Mouse (Mus musculus) gastrocnemius, adult 18-20 months (tissue): ENCODE measurements around the gene Mrps12. TPM values are rescaled to one million over a fixed set of nuclear protein-coding genes. Genes with fewer than 3 reads are reported as not detected.

Source experiments
- DNase-seq: peaks from one replicate; pipeline ENCODE4 v3.0.0; 2021; ENCODE audit warnings: low spot score
- total RNA-seq, 2 experiments: library from RNA; stranded (reverse); gene quantifications; 2 replicates each; pipeline ENCODE4 v1.2.3; 2021

Gene Mrps12
- total RNA-seq, 2 experiments from 2014 or later = 43.8 to 44.0 TPM

DNA sequence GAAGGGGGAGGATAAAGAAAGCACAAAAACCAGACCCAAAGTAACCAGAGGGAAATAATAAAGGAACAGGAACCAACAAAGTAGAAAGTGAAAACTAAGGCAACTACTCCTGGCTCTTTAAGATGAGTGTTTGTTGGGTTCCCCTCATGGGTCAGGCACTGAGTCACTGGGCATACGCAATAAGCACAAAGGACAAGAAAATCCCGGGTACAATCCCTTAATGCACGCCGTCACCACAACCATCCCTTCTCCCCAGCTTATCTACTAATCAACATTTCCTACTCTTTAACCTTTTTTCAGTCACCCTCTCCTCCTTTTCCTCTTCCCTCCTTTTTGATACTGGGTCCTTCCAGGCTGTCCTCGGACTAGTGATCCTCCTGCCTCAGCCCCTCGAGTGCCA, 23.6 kb upstream of the Mrps12 start:
- DNase-seq = no peak

DNA sequence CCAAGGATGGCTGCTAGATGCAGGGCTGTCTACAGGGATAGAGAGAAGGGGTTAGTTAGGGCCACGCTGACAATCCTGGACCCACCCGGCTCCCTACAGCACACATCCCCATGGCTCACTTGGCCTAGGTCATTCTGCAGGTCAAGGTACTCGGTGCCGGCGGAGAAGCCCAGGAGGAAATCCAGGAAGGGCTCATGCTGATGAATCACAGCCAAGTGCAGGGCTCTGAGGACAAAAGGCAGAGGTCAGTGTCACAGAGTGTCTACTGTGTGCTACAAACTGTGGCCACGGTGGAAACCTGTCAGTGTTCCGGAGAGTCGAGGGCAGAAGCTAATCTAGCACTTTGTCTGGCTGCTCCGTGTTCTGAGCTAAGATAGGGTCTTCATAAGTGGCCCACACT, 20.3 kb upstream of the Mrps12 start:
- no peak for DNase-seq

DNA sequence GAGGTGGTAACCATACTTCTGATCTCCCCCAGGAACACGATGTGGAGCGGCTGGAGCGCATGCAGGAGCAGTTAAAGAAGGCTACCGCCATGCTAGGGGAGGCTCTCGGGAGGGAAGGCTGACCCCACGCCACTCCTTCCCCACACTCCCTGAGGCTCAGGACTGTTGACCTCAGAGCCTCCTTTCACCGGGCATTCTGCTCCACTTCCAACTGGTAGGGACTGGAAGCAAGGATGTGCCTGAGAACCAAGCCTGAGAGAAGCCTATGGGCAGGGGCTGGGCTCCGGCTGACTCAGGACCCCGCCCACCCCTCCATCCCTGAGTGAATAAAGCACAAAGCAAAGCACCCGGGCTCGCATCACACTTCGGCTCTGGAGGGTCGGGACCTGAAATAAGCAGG, 17.0 kb upstream of the Mrps12 start:
- no peak for DNase-seq

DNA sequence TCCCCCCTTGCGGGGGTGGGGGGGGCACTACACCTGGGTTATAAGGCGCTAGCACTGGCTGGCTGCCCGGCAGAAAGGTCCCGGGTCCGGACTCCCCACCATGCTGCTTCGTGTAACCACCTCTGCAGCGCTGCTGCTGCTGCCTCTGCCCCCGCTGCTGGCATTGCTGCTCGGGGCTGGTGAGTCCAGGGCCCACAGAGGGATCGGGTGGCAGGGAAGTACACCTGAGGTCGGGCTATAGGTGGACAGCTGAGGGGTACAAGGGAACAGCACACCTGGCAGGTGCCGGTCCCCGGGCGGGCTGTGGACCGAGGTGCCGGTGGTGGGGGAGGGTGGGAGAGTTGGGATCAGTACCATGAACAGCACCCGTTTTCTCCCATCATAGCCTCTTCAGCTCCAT, 14.5 kb upstream of the Mrps12 start, which contains the start of gene Ccer2:
TSS of gene Ccer2 (plus strand) at position 96 of the 400 bp plus-strand sequence.
- DNase-seq = no peak

DNA sequence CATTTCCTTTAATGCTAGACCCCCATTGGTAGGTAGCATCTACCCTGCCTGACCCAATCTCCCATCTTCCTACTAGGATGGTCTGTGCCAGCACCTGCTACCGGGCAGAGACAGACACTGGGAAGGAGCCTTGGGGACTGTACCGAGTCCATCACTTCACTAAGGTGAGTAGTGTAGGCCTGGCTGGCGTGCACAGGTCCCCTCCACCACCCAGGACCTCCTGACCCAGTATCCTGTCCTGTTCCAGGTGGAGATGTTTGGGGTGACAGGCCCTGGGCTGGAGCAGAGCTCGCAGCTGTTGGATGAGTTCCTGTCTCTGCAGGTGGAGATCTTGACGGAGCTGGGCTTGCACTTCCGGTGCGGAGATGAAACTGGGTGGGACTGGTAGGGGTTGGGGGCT, 8.3 kb upstream of the Mrps12 start:
- no peak for DNase-seq

DNA sequence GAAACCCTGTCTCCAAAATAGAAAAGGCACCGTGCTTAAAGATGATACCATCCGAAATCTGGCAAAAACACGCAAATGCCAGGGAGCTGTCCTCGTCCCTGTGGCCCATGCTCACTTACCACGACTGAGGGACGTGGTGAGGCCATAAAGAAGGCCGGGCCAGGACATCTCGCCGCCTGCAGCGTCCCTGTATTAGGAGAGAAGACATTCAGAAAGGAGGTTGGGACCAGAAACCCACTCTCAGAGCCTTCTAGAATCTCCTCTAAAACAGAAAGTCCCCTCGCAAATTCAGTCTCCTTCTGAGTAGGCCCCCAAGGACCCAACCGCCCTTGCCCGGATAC, 282 bp downstream of the Mrps12 start:
- DNase-seq = no peak

DNA sequence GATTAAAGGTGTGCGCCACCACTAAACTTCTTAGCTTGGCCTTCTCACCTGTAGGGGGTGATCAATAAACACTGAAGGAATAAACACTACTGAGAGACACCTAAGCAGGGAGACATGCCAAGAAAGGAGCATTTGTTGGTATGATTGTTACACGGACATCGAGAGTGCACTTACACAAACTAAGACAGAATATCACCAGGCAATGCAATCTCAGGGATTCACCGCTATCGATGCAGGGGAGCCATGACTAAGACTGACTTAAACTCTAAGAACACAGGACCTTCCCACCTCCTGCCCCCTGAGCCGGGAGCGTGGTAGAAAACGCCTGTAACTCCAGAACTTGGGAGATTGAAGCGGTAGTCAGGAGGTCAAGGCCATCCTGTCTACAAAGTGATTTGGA, 671 bp downstream of the Mrps12 start:
- DNase-seq = no peak

DNA sequence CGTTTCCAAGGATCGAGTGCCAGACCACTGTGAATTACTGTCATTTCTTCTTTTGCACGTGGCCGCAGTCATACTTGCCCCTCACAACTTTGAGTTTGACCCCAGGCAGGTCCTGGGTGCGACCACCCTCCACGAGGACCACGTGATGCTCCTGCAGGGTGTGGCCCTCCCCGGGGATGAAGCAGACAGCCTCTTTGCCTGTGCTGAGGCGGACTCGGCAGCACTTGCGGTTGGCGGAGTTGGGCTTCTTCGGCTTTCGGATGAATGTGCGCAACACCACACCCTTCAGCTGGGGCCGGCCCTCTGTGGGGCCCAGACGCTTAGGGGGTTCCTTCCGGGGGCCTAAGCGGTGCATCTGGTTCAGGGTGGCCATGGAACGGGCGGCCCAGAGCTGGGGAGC, 1.8 kb downstream of the Mrps12 start:
- DNase-seq = no peak

DNA sequence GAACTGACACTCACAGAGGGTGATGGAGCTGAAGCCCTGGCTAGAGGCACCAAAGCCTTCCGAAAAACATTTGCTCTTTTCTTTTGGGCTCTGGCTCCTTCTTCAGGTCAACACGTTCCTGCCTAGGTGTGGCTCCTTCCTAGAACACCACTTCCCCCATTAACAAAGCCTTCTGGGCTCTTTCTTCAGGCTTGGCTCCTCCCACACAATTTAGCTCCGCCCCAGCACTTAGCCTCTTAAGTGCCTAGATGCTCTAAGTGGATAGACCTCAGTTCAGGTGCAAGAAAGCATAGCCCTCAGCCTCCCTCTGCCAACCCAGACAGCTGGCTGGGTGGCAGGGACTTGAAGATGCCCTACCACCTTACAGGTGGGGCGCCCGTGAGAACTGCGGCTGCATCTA, 5.9 kb downstream of the Mrps12 start:
- no peak for DNase-seq

DNA sequence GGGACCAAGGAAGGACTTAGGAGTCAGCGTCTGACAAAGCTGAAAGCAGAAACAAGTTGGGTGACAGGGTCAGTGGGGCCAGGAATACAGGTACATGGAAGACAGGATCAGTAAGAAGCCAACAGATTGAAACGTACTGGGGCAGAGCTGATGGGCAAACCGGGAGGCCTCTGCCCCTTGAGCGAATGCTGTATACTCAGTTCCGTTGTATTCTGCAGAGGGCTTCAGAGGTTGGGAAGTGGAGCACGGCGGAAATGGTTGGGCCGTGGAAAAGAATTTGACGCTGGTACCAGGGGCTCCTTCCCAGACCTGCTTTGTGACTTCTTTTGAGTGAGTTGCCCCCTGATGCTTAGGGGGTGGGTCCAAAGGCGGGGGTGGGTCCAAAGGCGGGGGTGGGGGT, 8.4 kb downstream of the Mrps12 start:
- no peak for DNase-seq

DNA sequence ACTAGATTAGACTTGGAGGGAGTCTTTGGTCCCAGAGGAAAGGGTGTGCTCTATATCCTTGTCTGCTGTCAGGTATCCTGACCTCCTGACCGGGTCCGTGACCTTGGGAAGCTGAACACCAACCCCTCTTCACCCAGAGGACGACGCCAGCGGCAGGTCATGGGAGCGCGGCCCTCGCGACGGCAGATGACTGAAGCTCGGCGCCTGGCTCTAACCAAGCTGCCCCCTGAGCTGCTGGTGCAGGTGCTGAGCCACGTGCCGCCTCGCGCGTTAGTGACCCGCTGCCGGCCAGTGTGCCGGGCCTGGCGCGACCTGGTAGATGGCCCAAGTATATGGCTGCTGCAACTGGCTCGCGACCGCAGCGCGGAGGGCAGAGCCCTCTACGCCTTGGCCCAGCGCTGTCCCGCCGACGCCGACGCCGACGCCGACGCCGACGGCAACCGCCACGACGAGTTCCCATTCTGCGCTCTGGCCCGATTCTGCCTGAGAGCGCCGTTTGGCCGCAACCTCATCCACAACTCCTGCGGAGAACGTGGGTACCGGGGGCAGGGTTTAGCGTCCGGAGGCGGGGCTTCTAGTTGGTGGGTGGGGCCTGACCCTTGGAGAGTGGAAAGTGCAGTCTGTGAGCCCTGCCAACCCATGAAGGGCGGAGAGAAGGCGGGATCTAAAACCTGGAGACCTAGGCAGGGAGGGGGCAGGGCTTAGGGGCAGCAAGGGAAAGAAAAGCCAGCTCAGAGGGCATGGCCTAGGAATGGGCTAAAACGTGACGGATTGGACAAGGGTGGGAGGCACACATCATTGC, 9.1 kb downstream of the Mrps12 start:
- DNase-seq = peak; percentile 35

DNA sequence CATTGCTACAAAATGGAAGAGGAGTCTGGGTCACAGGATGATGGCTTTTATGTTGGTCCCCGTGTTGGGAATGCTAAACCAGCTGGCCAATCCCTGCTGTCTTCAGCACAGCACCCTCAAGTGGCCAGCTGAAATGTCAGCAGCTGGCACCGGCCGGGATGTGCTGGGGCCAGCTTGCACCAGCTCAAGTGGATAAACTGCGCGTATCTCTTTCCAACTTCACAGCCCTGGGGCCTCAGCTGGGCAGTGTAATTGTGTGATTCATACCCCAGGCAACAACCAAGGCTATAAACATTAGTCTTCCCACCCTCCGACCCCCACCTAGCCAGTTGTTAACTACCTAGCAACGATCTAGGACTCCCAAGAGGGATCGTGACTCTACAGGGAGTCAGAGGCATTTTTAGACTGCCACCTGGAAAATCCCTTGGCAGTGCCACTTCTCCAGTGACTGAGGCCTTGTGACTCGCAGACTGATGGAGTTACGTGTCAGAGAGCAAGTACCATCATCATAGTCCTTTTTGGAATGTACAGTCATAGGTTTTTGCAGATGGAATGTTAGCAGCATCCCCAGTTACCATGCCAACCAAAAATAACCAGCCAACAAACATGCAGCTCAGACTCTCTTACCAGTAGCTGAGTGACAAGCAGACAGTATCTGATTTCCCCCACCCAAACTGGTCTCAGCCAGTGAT, 13.8 kb downstream of the Mrps12 start:
- DNase-seq = peak; percentile 21

DNA sequence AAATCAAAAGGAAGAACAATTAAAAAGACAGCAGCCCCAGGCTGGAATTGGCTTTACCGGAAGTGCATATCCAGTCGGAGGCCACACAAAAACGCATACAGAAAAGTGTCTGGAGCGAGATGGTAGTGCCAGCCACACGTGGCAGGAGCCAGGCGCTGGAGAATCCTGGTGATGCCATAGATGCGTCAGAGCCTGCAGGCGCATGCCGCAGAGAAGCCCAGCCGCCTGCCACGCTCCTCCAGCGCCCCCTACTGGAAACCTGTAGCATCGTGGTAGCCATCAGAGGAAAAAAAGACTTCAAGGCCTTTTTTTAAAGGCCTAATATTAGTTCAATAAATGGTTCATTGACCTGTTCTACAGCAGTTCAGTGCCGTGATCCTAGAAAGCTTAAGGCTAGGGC, 15.0 kb downstream of the Mrps12 start:
- DNase-seq = peak; percentile 74

DNA sequence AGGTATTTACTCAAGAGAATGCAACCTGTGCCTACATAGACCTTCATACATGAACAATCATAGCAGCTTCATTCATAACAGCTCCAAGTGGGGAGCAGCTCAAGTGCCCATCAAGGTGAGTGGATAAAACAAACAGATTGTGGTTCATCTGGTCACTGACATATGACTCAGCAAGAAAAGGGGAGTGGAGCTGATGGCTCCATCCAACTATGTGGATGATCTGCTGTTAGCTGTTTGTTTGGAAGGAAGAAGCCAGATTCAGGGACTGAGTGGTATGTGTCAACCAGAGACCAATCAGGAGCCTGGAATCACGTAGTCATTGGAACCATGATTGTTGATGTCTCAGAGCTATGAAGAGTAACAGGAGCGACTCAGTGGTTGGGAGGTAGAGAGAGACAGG, 17.0 kb downstream of the Mrps12 start:
- DNase-seq = no peak

DNA sequence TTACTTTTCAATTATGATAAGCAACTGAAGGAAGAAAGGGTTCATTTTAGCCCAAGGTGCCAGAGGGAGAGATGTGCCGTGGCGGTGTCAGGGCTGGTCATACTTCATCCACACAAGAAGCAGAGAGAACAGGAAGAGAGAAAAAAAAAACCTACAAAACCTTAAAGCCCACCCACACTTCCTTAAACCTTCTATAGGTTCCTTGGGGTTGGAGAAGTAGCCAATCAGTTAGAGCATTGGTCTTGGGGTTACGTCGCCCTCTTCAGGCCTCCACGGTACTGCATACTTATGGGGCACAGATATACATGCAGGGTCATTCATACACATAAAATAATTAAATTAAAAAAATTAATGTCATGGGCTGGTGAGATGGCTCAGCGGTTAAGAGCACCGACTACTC, 19.5 kb downstream of the Mrps12 start:
- no peak for DNase-seq

DNA sequence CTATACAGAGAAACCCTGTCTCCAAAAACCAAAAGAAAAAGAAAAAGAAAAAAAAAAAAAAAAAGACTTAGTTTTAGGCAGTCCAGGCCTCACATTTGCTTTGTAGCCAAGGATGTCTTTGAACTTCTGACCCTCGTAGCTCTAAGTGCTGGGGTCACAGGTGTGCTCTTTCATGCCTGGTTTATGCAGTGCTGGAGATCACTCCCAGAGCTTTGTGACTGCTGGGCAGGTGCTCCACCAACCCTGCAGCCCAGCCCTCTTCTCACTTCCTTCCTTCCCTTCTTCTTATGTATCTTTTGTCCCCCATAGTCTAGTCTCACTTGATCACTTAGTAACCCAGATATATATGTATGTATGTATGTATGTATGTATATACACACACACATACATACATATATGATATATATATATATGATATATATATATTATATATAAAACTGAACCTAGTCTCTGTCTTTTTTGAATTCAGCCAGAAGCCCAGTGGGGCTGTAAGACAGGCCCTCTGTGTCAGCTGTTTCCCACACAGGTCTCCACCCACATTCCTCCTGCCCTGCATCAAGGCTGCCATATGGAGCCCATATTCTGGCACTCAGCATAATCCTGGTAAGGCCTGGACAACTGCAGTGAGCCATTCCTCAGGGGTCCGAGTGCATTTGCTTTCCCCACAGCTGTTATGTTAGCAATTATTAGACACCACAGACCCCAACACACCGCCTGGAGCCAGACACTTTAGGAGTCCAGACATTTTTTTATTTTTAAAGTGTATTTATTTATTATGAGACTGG, 20.7 kb downstream of the Mrps12 start:
- no peak for DNase-seq

DNA sequence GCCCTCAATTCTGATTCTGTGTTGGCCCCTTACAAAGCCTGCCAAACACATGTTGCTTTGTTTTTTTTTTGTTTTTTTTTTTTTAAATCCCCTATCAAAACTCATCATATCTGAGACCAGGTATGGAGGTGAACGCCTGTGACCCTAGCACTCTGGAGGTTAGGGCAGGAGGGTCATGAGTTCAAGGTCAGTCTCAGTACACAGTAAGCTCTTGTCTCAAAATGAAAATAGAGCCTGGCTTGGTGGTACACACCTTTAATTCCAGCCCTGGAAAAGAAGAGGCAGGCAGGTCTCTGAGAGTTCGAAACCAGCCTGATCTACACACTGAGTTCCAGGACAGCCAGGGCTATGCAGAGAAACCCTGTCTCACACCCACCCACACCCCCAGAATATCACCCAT, 22.0 kb downstream of the Mrps12 start:
- no peak for DNase-seq

DNA sequence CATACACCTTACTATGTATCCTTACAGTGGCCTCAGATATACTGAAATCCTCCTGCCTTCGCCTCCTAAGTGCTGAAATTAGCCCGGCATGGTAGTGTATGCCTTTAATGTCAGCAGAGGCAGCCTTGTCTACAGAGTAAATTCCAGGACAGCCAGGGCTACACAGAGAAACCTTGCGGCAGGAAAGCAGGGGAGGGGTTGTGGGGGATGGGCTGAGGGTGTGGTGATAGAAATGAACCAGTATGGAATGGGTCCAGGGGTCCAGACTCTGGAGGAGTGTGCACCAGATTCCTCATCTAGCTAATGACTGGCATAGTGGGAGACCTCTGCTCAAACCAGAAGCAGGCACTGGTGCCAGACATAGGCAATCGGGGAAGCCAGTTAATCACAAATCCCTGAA, 22.5 kb downstream of the Mrps12 start:
- no peak for DNase-seq

DNA sequence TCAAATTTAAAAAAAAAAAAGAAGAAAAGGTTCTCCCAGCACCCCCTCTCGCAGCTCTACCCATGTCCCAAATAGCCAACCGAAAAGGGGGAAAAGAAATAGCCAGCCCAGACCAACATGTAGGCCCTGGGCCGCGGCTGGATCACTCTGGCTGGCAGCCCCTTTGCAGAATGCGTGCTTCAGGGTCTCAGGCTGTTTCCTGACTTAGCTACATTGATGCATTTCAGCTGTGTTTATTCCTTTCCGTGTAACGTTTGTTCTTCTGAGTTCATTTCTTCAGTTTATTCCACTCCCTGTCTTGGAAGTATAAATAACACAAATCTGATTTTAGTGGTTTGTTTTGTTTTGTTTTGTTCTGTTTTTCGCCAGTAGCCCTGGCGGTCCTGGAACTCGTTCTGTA, 23.9 kb downstream of the Mrps12 start:
- no peak for DNase-seq

DNA sequence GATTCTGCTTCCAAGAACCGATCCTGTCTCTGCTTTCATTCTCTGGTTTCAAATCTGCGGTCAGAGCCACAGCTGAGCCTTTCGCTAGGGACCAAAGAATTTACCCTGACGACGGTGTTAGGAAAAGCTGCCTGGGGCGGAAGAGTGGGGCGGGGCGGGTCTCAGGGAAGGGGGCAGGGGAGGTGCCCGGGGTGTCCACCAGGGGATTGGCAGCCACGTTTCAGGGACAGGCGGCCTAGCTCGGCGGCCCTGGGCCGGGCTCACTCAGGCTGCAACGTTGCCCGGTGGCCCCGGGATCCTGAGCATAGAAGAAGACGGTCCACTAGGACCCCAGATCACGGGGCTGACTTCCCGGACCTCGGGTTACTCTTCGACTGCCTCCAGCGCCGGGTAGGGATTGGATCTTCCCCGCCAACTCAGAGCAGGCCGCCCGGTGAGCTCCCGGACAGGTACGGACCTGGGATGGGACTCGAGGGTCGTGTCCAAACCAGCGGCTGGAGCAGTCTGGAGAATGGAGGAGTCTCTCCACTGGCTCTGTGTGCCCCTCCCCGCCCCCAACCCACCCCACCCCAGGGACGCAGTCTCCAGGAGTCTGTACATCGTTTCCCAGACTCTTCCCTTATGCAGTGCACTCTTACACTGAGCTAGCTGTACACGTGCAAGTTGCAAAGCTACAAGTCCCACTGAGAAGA, 24.9 kb downstream of the Mrps12 start, which contains the start of gene Fbxo17:
TSS of gene Fbxo17 (plus strand) at position 215 of the 692 bp plus-strand sequence.
- peak; percentile 69 for DNase-seq

DNA sequence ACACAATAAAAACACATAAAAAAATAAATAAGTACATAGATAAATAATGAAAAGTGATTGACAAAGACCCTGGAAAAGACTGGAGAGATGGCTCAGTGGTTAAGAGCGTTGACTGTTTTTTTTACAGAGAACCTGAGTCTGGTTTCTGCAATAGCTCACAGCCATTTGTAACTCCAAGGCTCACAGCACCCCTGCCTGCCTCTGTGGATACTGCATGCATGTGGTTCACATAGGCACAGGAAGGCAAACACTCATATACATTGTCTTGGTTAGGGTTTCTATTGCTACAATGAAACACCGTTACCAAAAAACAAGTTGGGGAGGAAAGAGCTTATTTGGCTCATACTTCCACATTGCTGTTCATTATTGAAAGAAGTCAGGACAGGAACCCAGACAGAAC, 26.0 kb downstream of the Mrps12 start:
- no peak for DNase-seq

DNA sequence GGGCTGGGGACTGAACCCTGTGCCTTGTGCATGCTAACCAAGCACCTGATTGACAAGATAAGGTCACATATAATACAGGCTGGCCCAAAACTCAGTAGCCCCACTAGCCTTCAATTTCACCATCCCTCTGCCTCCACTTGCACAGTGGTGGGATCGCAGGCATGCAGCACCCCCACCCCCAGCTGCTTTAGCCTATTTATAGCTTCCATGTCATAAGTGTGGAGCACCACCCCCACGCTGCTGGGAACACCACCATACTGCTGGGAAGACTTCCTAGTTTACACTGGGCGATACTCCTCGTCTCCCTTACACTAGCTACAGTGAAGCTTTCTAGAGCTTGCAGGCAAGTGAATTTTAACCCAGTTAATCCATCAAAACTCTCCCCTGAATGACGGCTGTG, 27.0 kb downstream of the Mrps12 start:
- DNase-seq = no peak
